In the genomic region with DNA sequence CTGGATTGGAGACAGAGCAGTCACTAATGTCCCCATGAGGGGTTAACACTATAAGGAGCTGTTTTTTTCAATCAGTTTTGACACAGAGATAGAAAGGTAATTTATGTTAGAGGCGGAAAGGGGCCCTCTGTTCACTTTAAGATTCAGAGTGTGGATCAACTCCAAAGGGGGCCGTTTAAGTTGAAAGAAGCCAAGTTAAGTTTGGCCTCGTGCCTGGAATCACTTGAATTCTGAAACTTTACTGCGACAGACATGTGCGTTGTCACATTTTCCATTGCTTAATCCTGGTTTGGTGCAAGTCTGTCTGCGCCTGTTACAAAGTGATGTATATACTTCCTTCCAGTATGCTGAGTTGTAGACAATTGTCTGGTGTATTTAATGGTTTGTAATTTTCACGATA, we compare ENCODE assay signal across 8 mouse cellular contexts. TPM values are rescaled to one million over a fixed set of nuclear protein-coding genes. Genes with fewer than 3 reads are reported as not detected.
DNase-seq lines count a peak whose midpoint lies in the region; ATAC-seq and TF ChIP-seq lines count a peak whose summit lies in the region.

No protein-coding gene starts in this region.

- peak; percentile 53; the same call in 1 of the 2 replicates for ATAC-seq in hindbrain, embryonic 13.5 days (ENCODE audit: low FRiP score)
- peak; percentile 75 for ATAC-seq in limb, embryonic 14.5 days (ENCODE audit: low FRiP score, low read depth)
- ATAC-seq in megakaryocyte progenitor cell, adult 5-6 weeks (replicated peaks; ENCODE audit: poor library complexity), result no peak

- H3K4me3 ChIP-seq in hindbrain, embryonic 13.5 days, result no peak overlapping the region
- H3K4me3 ChIP-seq in hindbrain, embryonic 10.5 days, result no peak overlapping the region
- peak overlapping the region; percentile 12; the same call in 1 of the 2 replicates for H3K4me3 ChIP-seq in limb, embryonic 14.5 days (replicated peaks; ENCODE audit: low read length)
- no peak overlapping the region for H3K4me3 ChIP-seq in thymus, adult 2 months (ENCODE audit: control insufficient read depth, insufficient read depth, low read length)

- H3K36me3 ChIP-seq in hindbrain, embryonic 13.5 days, result no peaks in the 10 kb centered on the region
- H3K36me3 ChIP-seq in hindbrain, embryonic 10.5 days, result no peaks in the 10 kb centered on the region
- H3K36me3 ChIP-seq in limb, embryonic 14.5 days (ENCODE audit: control insufficient read depth, insufficient read depth, low read length), result no peaks in the 10 kb centered on the region
- no peaks in the 10 kb centered on the region for H3K36me3 ChIP-seq in thymus, adult 2 months (ENCODE audit: control insufficient read depth, insufficient read depth, low read length)

- no peak for TF ChIP-seq POLR2A in limb, embryonic 14.5 days (IDR thresholded peaks at IDR 0.05; ENCODE audit: borderline replicate concordance, extremely low read depth, insufficient read depth, insufficient read length)
- TF ChIP-seq POLR2A in thymus, adult 2 months (IDR thresholded peaks at IDR 0.05; ENCODE audit: control insufficient read depth, extremely low read depth, insufficient read depth, low read length, poor library complexity), result no peak

- no peaks in the 10 kb centered on the region for H3K27me3 ChIP-seq in hindbrain, embryonic 13.5 days
- no peaks in the 10 kb centered on the region for H3K27me3 ChIP-seq in hindbrain, embryonic 10.5 days (ENCODE audit: insufficient read depth, poor library complexity, severe bottlenecking)
- H3K27me3 ChIP-seq in limb, embryonic 14.5 days (ENCODE audit: control insufficient read depth, insufficient read depth, low read length), result no peaks in the 10 kb centered on the region
- no peaks in the 10 kb centered on the region for H3K27me3 ChIP-seq in thymus, adult 2 months (ENCODE audit: control insufficient read depth, insufficient read depth, low read length)

- no peak overlapping the region for H3K9ac ChIP-seq in hindbrain, embryonic 13.5 days
- H3K9ac ChIP-seq in limb, embryonic 14.5 days (ENCODE audit: low read depth, low read length, severe bottlenecking), result no peak overlapping the region

- H3K9me3 ChIP-seq in hindbrain, embryonic 13.5 days, result no peaks in the 10 kb centered on the region
- no peaks in the 10 kb centered on the region for H3K9me3 ChIP-seq in hindbrain, embryonic 10.5 days
- H3K9me3 ChIP-seq in limb, embryonic 14.5 days (ENCODE audit: control insufficient read depth, low read length), result no peaks in the 10 kb centered on the region

- no peak overlapping the region for H3K4me2 ChIP-seq in hindbrain, embryonic 13.5 days
- peak overlapping the region; percentile 43 for H3K4me2 ChIP-seq in limb, embryonic 14.5 days (replicated peaks; ENCODE audit: low read depth, low read length, severe bottlenecking)

- DNase-seq in hindbrain, embryonic 10.5 days (ENCODE audit: low spot score), result no peak
- DNase-seq in brain, adult 2 months (ENCODE audit: low read depth, low spot score), result peak; percentile 25
- DNase-seq in heart, adult 9 months (ENCODE audit: low spot score in 2 of 2), result peak; percentile 66 to 86
- peak; percentile 97 for DNase-seq in limb, embryonic 14.5 days (ENCODE audit: low spot score)
- DNase-seq in cerebellum, adult 18-20 months, result no peak
- DNase-seq in thymus, adult 2 months, result no peak

- peaks cover 23% of the 10 kb centered on the region for H3K4me1 ChIP-seq in hindbrain, embryonic 13.5 days (replicated peaks)
- peaks cover 5% of the 10 kb centered on the region for H3K4me1 ChIP-seq in hindbrain, embryonic 10.5 days (replicated peaks)
- peaks cover 60% of the 10 kb centered on the region for H3K4me1 ChIP-seq in limb, embryonic 14.5 days (ENCODE audit: control insufficient read depth, insufficient read depth, low read length)
- no peaks in the 10 kb centered on the region for H3K4me1 ChIP-seq in thymus, adult 2 months (replicated peaks; ENCODE audit: control insufficient read depth, insufficient read depth, low read length)

- TF ChIP-seq CTCF in thymus, adult 2 months (IDR thresholded peaks at IDR 0.05; ENCODE audit: borderline replicate concordance, control insufficient read depth, extremely low read depth, insufficient read depth, low read length, poor library complexity), result no peak

- WGBS in hindbrain, embryonic 13.5 days, result 47% methylated on average over 7 of the region's 7 CpGs
- 71% methylated on average over 7 of the region's 7 CpGs for WGBS in hindbrain, embryonic 10.5 days
- WGBS in limb, embryonic 14.5 days, result 16% methylated on average over 7 of the region's 7 CpGs
- WGBS in thymus, adult 2 months, result 38% methylated on average over 7 of the region's 7 CpGs

- H3K27ac ChIP-seq in hindbrain, embryonic 13.5 days, result no peak overlapping the region
- H3K27ac ChIP-seq in hindbrain, embryonic 10.5 days, result no peak overlapping the region
- H3K27ac ChIP-seq in limb, embryonic 14.5 days (replicated peaks; ENCODE audit: low read depth, low read length), result peak overlapping the region; percentile 68
- no peak overlapping the region for H3K27ac ChIP-seq in thymus, adult 2 months (ENCODE audit: control insufficient read depth, insufficient read depth, low read length)

RNA-seq across cellular contexts. Expression of a gene that starts 3.0 kb away (rescaled TPM):
- 2.4 TPM in 2 replicates for polyA plus RNA-seq in hindbrain, embryonic 13.5 days (2015; fragmentation: Nextera tagmentation; extraction: Ambion mirVana)
- 0.12 and 1.2 TPM in 2 replicates for polyA plus RNA-seq in hindbrain, embryonic 10.5 days (2016; fragmentation: Nextera tagmentation; extraction: Ambion mirVana)
- 9.0 TPM in 2 replicates for polyA plus RNA-seq in limb, embryonic 14.5 days (2012; rRNA removed)
- 18.3 and 21.2 TPM in 2 replicates for polyA plus RNA-seq in limb, embryonic 14.5 days (2014; fragmentation: Nextera tagmentation; extraction: Ambion mirVana)
- not detected in 2 replicates for total RNA-seq in megakaryocyte progenitor cell, adult 5-6 weeks (2015)
- not detected in 2 replicates for total RNA-seq in megakaryocyte progenitor cell, adult 5-6 weeks (2017)
- 0.36 and 0.44 TPM in 2 replicates for polyA plus RNA-seq in thymus, adult 2 months (2012; rRNA removed)

Comparison
In these comparisons a context has a peak if more than half of its experiments do, and no peak if none do; other contexts are left out.
1. DNase-seq: peak in brain, adult 2 months (single experiment), heart, adult 9 months (2 of 2) and limb, embryonic 14.5 days (single experiment); none in hindbrain, embryonic 10.5 days (single experiment), cerebellum, adult 18-20 months (0 of 2) and thymus, adult 2 months (single experiment).